Mouse (Mus musculus) liver, adult 2 months (tissue): ENCODE measurements around the gene Mrps16.

Experiments
- CTCF ChIP-seq: fragments of 200-500 bp; IDR thresholded peaks from 2 replicates; pipeline ENCODE4 v1.5.1; 2011; ENCODE audit warnings: low read depth, low read length, control low read depth
- POLR2A ChIP-seq: fragments of 200-500 bp; IDR thresholded peaks from 2 replicates; pipeline ENCODE4 v1.6.1; 2011; ENCODE audit warnings: low read length, control low read depth; ENCODE audit not compliant: insufficient read depth; ENCODE audit errors: extremely low read depth

DNA sequence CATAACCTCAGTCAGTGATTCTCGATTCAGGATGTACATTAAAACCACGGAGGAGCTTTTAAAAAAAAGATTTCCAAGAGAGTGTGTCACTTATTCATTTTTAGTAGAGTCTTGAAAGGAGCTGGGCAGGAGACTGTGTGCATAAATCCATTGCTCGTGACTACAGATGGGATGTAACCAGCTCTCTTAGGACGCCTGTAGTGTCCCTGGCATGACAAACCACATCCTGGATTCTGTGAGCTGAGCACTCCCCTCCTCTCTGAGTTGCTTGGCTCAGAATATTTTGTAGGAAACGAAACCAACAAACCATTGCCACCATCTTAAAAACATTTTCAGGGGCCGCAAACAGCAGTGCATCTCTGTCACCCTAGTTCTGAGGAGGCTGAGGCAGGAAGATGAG is 43.5 kb upstream of the Mrps16 start:
- TF ChIP-seq CTCF (no peak), POLR2A (no peak)
